In the genomic region with DNA sequence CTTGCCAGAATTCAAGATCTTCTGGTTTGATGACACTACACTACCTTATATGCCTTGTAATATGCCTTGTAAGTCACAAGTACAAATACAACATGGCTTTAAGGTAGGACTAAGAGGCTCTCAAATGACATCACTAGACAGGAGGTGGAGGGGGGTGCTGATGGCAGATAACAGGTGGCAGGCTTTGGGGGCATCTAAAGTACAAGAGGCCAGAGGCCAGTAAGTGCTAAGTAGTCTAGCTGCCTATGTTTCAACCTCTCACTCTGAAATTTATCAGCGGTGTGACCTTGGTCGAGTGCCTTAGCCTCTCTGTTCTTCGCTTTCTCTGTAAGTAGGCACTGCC, we compare ENCODE assay signal across 8 mouse cellular contexts. TPM values are rescaled to one million over a fixed set of nuclear protein-coding genes. Genes with fewer than 3 reads are reported as not detected.
DNase-seq lines count a peak whose midpoint lies in the region; ATAC-seq lines count a peak whose summit lies in the region.

No protein-coding gene starts in this region.

- intact Hi-C loops in left cerebral cortex, postnatal 14 days (cut with DNase I) = no loop called here

- peaks cover 3% of the 10 kb centered on the region; the same call in 1 of the 2 replicates for H3K36me3 ChIP-seq in kidney, embryonic 14.5 days (ENCODE audit: control insufficient read depth, insufficient read depth, low read length)
- no peaks in the 10 kb centered on the region for H3K36me3 ChIP-seq in forebrain, embryonic 16.5 days (ENCODE audit: control insufficient read depth, insufficient read depth)
- peaks cover 8% of the 10 kb centered on the region for H3K36me3 ChIP-seq in midbrain, embryonic 10.5 days

- peak overlapping the region; percentile 81 for H3K4me2 ChIP-seq in kidney, embryonic 14.5 days (replicated peaks; ENCODE audit: low read depth, low read length)
- peak overlapping the region; percentile 73 for H3K4me2 ChIP-seq in forebrain, embryonic 16.5 days (ENCODE audit: low read length)

- WGBS in kidney, embryonic 14.5 days = 7% methylated on average over 3 of the region's 3 CpGs
- 4% methylated on average over 3 of the region's 3 CpGs for WGBS in forebrain, embryonic 16.5 days
- WGBS in midbrain, embryonic 10.5 days = 6% methylated on average over 3 of the region's 3 CpGs

- no peak; the same call in 1 of the 2 replicates for ATAC-seq in kidney, embryonic 14.5 days (ENCODE audit: low FRiP score, low TSS enrichment)
- no peak for ATAC-seq in forebrain, embryonic 16.5 days

- H3K4me3 ChIP-seq in kidney, embryonic 14.5 days (ENCODE audit: low read length) = peak overlapping the region; percentile 86
- H3K4me3 ChIP-seq in forebrain, embryonic 16.5 days (replicated peaks; ENCODE audit: low read length) = peak overlapping the region; percentile 85
- peak overlapping the region; percentile 97 for H3K4me3 ChIP-seq in midbrain, embryonic 10.5 days

- peak overlapping the region; percentile 97 for H3K9ac ChIP-seq in kidney, embryonic 14.5 days (ENCODE audit: low read depth, low read length)
- H3K9ac ChIP-seq in forebrain, embryonic 16.5 days (replicated peaks; ENCODE audit: low read depth, low read length) = peak overlapping the region; percentile 91

- DNase-seq in kidney, adult 11 months = no peak
- DNase-seq in T-cell, adult 2 months (ENCODE audit: low spot score) = peak; percentile 34
- no peak for DNase-seq in midbrain, embryonic 10.5 days (ENCODE audit: low spot score)
- DNase-seq in left cerebral cortex, postnatal 14 days (ENCODE audit: low spot score in 2 of 2) = no peak
- DNase-seq in spleen, postnatal 14 days (ENCODE audit: low spot score in 2 of 2) = no peak
- DNase-seq in lung, postnatal 10 days = no peak

- H3K4me1 ChIP-seq in kidney, embryonic 14.5 days (ENCODE audit: control insufficient read depth, insufficient read depth, low read length) = peaks cover 13% of the 10 kb centered on the region
- H3K4me1 ChIP-seq in forebrain, embryonic 16.5 days (replicated peaks; ENCODE audit: control insufficient read depth, insufficient read depth, low read length) = peaks cover 27% of the 10 kb centered on the region
- H3K4me1 ChIP-seq in midbrain, embryonic 10.5 days = peaks cover 27% of the 10 kb centered on the region

- H3K27me3 ChIP-seq in kidney, embryonic 14.5 days (ENCODE audit: control insufficient read depth, insufficient read depth, low read length) = no peaks in the 10 kb centered on the region
- 0 out of 2 replicates have a peak, but pooled peaks cover 7% of the 10 kb centered on the region for H3K27me3 ChIP-seq in forebrain, embryonic 16.5 days (replicated peaks; ENCODE audit: control insufficient read depth, insufficient read depth, low read length)
- H3K27me3 ChIP-seq in midbrain, embryonic 10.5 days (ENCODE audit: low read depth, poor library complexity, severe bottlenecking) = peaks cover 26% of the 10 kb centered on the region

- H3K27ac ChIP-seq in kidney, embryonic 14.5 days (ENCODE audit: low read depth, low read length) = peak overlapping the region; percentile 72; the same call in 1 of the 2 replicates
- no peak overlapping the region for H3K27ac ChIP-seq in forebrain, embryonic 16.5 days (ENCODE audit: low read length)
- peak overlapping the region; percentile 93 for H3K27ac ChIP-seq in midbrain, embryonic 10.5 days (replicated peaks)

- H3K9me3 ChIP-seq in kidney, embryonic 14.5 days (ENCODE audit: control insufficient read depth, low read length) = no peaks in the 10 kb centered on the region
- no peaks in the 10 kb centered on the region for H3K9me3 ChIP-seq in forebrain, embryonic 16.5 days (ENCODE audit: control insufficient read depth, low read length)
- H3K9me3 ChIP-seq in midbrain, embryonic 10.5 days (replicated peaks) = no peaks in the 10 kb centered on the region

RNA-seq across cellular contexts. Expression of a gene that starts 0.9 kb away (rescaled TPM):
- polyA plus RNA-seq in kidney, embryonic 14.5 days (2014; fragmentation: Nextera tagmentation; extraction: Ambion mirVana) = 151 and 222 TPM in 2 replicates
- polyA plus RNA-seq in forebrain, embryonic 16.5 days (2015; fragmentation: Nextera tagmentation; extraction: Ambion mirVana) = 343 TPM in 2 replicates
- polyA plus RNA-seq in midbrain, embryonic 10.5 days (2016; fragmentation: Nextera tagmentation; extraction: Ambion mirVana) = 215 and 225 TPM in 2 replicates
- total RNA-seq in left cerebral cortex, postnatal 14 days (2021) = 100 to 1,000 TPM; 319 to 329 TPM

RNA-seq across cellular contexts. Expression of a gene that starts 40.1 kb away (rescaled TPM):
- 294 and 402 TPM in 2 replicates for polyA plus RNA-seq in kidney, embryonic 14.5 days (2014; fragmentation: Nextera tagmentation; extraction: Ambion mirVana)
- 273 and 275 TPM in 2 replicates for polyA plus RNA-seq in forebrain, embryonic 16.5 days (2015; fragmentation: Nextera tagmentation; extraction: Ambion mirVana)
- polyA plus RNA-seq in midbrain, embryonic 10.5 days (2016; fragmentation: Nextera tagmentation; extraction: Ambion mirVana) = 284 and 305 TPM in 2 replicates
- 100 to 1,000 TPM; 166 to 168 TPM for total RNA-seq in left cerebral cortex, postnatal 14 days (2021)
